Mouse (Mus musculus): ENCODE results near the gene Aldh1a2.
A peak's percentile ranks its signal among the peaks of the same experiment; 100 is the strongest.

DNA sequence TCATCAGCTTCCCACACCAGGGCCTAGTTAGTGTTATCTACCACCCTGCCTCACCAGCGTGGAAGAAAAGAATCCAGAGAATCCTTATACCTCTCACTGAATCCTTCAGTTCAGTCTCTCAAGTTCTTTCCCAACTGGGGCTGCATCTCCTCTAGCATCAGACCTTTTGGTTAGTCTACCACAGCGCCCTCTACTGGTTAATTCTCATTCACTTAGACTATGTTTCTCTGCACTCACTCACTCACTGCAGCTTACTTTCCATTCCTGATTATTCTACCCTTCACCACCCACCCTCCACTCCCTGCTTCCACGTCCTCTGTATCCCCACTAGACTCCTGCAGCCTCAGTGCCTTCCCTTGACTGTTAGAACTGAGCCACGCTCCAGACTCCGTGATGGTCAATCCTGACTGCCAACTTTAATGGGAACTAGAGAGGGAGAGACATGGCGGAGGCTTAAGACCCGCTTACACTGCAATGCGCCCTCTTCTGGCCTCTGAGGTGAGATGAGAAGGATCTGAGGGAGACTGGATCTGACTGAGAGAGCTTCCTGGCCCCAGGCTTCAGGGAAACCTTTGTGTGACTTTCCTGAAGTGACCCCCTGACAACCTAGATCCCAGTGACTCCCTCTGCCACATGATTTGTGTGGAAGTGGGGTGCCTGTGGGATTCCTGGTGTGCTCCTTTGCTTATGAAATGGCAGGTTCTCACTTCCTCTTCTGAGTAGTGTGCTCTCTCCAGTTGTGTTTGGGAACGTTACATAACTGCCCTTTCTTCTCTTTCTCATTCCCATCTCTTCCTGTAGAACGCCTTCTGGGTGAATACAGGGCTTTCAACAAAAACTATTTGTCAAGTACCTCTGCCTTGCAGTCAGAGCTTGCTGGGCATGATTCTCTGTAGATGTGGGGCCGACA, 104.9 kb downstream of the Aldh1a2 start:
- TF ChIP-seq CTCF (IDR thresholded peaks at IDR 0.05; ENCODE audit: low read depth, low read length) (peak; percentile 16; the same call in 1 of the 2 replicates), GATA1 (IDR thresholded peaks at IDR 0.05; ENCODE audit: borderline replicate concordance, low read length) (no peak)

All from G1E (cell line).